Mouse (Mus musculus): ENCODE measurements around the gene Naa38.
A peak's percentile ranks its signal among the peaks of the same experiment; 100 is the strongest.

Naa38 gene

GRCm38 (mm10) chr11:69443328-69443727 is 48.0 kb downstream of the Naa38 start:
- peak; percentile 79 for DNase-seq
